Mouse (Mus musculus) cerebellum, postnatal 25 days (tissue): ENCODE results near the gene Stat5b.

Source experiments
- DNase-seq, 2 experiments: peaks; one replicate each; pipeline ENCODE4 v3.0.0; 2021; ENCODE audit warnings: mixed read lengths in 2 of 2

The Stat5b gene

DNA sequence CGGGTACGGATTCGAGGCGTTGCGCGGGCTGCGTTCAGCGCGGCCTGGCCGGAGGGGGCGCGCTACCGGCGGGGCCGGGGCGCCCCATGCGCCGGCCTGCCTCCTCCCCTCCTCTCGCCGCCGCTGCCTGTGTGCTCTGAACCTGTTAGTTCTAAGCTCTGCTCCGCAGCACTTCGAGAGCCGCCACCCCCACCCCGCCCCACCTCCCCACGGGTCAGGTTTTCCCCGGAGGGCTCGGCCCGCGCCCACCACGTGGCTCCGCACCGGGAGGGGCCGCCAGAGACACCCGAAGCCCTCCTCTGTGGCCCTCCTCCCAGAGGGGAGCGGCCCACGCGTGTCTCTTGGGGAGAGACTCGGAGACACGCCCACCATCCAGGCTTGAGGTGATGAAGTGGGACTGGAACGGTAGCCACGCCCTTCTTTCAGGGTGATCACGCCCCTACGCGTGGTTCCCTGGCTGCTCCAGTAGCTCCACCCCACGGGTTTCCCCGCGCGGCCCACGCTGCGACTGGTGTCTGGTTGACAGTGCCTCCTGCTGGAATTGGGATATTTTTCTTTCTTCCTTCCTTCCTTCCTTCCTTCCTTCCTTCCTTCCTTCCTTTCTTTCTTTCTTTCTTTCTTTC lies 90.8 kb downstream of the Stat5b start, which contains the start of gene Kcnh4:
Gene Kcnh4, minus strand, starts transcription at position 332 of the 623 bp plus-strand sequence.
- DNase-seq, result peak in 1 of 2 experiments; percentile 66

DNA sequence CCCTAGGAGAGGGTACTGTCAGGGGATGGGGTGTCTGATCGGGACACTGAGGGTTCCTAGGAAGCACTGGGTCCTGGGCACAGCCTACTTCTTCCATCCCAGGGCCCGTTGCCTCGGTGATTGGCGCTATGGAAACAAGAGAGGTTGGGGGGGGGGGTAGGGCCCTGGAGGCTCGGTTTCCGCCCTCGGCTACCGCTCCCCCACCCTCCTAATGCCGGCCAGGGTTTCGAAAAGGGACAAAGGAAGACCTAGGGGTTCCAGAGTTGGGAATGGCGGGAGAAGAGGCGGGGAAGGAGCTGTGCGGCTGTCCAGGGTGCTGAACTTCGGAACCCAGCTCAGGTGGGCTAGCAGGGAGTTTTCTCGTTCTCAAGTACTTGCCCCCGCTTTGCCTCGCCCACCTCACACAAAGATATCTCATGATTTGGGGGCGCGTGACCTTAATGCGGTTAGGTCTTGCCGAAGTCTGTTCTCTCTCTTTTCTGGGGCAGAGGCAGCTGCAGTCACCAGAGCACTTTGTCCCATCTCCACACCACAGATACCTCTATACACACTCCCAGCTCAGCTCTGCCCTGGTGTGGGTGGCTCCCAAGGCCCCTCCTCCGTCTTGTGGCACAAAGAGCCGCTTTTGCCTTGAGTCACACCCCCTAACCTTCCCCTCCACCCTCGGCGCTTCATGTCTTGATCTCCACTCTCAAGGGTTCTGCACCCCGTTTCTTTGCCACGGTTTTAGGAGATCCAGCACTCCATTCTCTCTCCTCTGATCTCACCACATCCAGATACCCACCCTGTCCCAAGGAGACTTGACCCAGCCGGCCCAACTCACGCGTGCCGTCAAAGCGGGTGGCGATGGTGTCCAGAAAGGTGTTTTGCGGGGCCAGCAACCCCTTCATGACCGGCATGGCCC lies 91.6 kb downstream of the Stat5b start:
- DNase-seq, result no peak

DNA sequence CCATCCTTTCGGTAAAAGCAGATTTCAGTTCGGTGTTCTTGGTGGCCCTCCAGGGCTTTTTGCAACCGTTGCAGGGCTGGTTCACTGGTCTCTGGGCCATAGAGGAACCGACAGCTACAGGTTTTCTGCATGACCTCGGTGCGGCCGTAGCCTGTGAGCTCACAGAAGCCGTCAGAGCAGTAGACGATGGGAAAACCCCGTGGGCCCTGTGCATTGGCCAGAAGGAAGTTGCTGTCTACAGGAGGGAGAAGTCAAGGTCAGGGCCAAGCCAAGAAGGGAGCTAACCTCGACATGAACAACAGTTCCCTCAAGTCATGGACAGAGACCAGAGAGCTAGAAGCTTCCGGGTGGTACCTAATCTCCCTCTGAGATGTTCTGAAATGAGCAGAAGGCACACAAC lies 93.0 kb downstream of the Stat5b start:
- no peak for DNase-seq

DNA sequence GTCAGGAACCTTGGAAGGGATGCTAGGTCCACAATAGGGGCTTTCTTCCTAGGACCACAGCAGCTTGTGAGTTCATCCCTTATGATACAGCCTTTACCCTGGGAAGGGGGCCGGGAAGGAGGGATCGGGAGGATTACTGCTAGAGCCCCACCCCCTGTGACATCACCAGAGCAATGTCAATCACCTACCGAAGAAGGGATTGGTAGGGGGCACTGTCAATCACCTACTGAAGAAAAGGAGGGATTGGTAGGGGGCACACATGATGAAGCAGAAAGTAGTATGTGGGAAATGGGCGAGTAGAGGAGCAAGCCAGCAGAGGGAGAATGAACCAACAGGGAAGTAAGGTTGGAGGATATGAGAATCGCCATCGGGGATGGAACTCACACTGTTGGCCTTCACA lies 94.0 kb downstream of the Stat5b start:
- DNase-seq, result no peak

DNA sequence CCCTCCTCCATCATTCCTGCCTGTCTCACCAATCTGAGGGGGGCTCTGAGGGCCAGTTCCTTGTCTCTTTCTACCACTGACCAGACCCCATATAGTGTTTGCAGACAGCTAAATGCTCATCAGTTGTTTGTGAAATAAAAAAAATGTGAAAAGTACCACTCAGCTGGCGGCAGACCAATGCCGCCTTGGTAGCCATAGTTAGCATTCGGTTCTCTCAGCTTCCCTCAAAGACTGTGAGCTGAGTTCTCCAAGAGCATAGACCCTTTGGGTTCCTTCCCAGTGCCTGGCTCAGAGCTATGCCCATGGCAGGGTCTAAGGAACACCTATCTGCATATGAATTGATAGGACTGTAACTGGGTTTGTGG lies 95.8 kb downstream of the Stat5b start:
- DNase-seq, result no peak

DNA sequence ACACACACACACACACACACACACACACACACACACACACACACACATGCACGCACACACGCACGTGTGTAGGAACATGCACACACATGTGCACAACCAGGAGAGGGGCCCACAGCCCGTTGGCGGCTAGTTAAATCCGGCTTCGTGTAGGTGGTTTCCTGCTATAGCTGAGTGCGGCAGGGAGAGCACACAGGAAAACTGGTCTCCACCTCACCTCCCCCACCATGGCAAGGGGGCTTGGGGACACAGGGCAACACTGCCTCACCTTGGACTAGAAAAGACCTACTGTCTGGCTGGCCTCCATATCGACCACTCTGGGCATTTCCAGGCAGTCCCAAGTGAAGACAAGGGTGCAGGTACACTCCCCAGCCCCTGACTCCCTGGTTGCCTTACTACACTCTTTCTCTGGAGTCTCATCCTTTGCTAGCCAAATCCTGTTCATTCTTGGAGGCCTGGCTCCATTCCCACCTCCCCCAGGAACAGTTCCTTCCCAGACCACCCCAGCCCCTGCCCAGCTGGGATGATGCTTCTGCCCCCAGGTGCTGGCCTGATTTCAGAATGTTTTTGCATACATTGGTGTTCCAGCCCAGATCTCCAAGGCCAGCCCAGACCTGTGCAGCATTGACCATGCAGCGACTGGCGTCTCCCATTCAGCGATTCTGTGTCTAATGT lies 96.4 kb downstream of the Stat5b start:
- no peak for DNase-seq

DNA sequence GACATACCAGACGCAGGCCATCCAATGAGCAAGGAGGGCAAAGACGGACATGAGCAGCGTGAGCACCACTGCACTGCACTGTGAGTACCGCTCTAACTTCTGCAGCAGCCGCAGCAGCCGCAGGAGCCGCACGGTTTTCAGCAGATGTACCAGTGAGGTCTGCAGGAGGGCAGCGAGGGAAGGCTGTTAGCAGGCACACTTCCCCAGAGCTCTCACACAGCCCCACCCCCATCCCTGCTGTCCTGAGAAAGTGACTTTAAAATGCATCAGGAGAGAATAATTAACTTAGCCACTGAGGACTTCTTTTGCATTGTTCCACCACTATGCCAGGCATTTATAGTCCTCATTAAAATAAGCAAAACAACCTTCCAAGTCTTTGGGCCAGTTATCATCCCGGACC lies 98.2 kb downstream of the Stat5b start:
- DNase-seq, result no peak

DNA sequence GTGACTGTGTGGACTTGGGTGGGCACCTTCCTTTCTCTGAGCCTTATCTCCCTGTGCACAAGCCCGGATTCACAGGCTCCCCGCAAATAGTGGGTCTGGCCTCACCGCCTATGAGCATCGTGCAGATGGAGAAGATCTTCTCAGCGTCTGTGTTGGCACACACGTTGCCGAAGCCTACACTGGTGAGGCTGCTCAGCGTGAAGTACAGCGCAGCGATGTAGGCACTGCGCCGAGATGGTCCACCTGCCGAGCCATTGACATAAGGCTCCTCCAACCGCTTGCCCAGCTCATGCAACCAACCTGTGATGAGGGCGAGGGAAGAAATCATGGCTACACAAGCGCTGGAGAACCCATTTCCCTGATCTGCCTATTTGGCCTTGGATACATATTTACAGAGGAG lies 100.4 kb downstream of the Stat5b start:
- DNase-seq, result no peak

DNA sequence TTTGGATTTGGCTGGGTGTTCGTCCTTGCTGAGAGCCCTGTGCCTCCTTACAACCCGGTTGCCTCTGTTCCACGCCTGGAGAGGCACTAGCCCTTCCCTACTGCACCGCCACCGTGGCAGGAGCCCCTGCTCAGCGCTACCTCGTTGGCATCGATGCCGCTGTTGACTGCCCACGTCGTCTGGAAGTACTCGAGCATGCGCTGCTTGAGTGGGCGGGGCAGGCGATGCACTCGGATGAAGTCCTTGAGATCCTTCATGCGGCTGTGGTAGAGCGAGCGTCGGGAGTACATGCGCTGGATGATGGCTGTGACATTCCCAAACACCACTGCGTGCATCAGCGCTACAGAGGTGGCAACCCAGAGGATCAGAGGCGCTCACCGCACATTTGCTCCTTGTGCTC lies 101.1 kb downstream of the Stat5b start:
- no peak for DNase-seq

DNA sequence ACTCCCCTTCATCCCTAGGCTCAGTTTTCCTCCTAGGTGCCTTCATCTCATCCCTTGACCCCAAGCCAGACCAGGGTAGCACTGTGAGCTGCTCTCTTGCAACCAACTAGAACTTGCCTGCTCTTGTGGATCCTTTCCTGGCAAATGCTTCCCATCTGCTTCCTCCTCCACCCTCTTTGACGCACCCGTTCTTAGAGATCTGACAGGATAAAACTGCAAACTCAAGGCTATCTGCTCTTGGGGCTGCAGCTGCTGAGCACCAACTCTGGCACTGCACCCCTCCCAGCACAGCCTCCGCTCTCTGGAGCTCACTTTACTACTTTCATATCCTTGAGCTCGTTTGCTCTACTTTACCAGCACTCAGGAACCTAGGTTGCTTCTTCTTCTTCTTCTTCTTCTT lies 101.9 kb downstream of the Stat5b start:
- no peak for DNase-seq

DNA sequence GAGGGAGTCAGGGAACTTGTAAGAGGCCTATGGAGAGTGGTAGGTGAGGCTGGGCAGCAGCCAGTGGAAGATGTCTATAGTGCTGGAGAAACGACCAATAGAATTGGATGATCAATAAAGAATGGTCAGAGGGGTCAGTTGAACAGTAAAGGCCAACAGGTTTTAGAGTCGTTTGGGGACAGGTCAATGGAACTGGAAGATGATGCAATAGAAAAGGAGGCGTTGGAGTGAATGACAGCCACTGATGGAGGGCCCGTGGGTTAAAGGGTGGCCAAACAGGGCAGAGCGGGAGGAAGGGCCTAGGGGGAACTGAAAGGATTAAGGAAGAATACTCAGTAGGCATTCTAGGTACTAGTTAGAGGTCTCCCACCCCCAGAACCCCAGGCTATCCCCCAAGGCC lies 103.4 kb downstream of the Stat5b start:
- no peak for DNase-seq

DNA sequence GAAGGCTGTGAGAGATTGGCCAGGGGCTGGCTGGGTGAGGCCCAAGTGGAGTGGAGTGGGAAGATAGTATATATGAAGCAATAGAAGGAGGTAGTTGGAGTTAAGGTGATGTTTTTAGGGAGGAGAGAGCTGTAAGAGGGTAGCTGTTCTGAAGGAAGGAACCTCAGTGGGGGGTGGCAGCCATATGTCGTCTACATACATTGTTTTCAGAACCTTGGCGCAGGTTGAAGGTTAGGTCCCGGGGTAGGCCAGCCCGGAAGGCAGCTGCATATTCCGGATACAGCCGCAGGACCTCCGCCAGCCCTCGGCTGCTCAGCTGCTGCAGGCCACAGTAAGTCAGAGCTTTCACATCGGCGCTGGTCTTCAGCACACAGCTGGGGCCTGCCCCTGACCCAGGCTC lies 104.0 kb downstream of the Stat5b start:
- no peak for DNase-seq

DNA sequence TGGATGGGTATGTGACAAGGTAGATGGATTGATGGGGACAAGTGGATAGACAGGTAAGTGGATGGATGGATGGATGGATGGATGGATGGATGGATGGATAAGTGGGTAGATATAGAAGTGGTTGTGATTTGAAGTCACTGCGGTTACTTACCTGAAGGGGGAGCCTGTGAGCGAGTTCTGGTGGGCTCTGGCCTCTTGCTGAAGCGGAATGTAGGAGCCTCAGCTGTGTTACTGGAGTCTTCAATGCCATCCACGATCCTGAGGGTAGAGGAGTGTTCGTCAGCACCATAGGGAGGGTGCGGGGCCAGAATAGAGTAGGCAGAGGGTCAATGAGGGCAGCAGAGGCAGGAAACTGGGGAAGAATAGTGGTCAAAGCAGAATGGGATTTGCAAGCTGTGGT lies 105.4 kb downstream of the Stat5b start:
- peak; percentile 63 to 74 for DNase-seq

DNA sequence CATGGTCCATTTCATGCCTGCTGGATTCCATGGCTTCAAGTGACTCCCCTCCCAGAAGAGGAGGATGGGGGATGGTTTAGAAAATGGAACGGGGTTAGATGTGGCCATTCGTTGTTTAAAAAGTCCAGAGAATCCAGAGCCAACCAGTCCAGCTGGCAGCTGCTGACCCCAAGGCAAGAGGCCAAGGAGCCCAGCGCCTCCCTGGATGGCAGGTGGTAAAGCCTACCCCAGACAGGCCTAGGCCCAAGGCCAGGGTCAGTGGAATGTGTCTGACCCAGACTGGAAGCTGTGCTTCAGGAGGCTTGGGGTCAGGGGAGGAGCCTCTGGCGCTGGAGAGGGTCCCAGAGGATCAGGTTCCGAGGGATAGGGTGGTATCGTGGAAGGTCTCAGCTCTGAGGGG lies 109.2 kb downstream of the Stat5b start:
- DNase-seq, result peak in 1 of 2 experiments; percentile 45

DNA sequence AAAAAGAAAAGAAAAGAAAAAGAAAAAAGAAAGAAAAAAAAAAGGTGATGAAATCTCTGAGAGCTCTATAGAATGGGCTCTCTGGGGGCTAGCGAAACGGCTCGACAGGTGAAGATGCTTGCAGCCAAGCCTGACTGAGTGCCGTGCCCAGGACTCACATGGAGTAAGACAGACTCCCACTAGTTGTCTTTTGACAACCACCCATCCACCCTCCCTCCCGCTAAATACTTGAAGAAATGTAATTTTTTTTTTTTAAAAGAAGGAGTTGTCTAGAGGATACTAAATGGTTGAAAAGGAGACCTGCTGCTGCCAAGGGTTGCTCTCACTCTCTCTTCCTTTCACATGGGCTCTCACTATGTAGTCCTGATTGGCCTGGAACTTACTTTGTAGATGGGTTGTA lies 111.8 kb downstream of the Stat5b start:
- DNase-seq, result no peak

DNA sequence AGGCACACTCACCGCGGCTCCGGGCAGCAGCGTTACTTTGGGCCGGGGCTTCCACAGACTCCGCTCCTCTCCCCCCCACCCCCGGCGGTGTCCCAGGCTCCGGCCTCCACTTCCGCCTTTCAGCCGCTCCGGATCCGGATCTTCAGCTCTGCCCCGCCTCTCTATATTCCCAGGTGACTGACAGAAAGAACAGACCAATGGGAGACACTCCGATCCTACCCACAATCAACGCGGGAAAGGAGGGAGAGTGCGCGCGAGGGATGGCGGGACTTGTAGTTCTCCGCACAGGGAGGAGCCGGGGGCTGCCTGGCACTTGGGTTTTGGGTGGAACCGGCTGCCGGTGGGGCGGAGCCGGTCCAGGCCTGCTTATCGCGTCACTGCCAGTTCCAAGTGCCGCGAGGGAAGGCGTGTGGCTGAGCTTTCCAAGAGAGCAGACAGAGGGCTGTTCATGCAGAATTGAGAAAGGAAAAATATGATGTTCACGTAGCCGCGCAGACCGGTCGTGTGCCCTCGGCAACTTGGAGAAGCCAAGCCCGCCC lies 112.4 kb downstream of the Stat5b start, which contains the start of gene Rab5c:
Gene Rab5c, minus strand, starts transcription at position 150 of the 539 bp plus-strand sequence.
- DNase-seq, result peak; percentile 98

DNA sequence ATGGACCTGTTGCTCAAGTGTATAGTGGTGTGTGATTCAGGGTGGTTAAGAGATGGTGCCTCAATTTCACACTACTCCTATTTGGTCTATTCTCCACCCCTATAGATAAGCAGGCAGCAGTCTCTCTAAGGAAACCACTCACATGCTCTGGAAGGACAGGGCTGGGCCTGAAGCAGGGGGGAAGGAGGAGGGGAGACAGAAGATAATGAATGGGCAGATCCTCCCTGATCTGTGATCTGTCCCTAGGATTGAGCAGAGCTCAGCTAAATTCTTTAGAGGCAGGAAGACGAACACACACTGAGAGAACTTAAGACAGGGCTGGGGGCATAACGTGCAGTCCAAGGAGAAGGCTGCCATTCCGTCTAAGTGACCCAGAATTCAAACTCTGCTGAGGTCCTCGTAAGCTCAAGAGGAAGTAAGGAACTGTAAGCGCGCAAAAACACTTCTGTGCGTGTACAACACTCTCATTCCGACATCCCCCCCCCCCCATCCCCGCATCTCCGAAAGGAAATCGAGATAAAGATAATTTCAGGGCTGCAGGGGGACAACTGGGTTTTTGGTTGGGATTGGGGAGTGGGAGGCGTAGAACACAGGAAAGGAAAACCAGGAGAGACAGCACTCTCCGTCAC lies 113.3 kb downstream of the Stat5b start:
- no peak for DNase-seq

DNA sequence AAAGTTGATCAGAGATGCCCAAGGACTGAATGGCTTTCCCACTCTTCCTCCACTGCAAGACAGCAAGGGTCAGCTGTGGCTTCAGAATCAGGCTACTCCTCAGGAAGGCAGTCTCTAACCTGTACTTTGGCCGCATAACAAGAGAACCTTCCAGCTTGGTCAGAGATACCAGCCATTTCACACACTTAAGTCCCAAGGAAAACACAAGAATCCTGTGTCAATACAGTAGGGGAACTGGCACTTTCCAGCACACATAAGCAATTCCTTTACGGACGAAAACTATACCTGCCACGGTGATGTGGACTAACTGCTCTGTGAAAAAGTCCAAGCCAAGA lies 113.8 kb downstream of the Stat5b start:
- no peak for DNase-seq

DNA sequence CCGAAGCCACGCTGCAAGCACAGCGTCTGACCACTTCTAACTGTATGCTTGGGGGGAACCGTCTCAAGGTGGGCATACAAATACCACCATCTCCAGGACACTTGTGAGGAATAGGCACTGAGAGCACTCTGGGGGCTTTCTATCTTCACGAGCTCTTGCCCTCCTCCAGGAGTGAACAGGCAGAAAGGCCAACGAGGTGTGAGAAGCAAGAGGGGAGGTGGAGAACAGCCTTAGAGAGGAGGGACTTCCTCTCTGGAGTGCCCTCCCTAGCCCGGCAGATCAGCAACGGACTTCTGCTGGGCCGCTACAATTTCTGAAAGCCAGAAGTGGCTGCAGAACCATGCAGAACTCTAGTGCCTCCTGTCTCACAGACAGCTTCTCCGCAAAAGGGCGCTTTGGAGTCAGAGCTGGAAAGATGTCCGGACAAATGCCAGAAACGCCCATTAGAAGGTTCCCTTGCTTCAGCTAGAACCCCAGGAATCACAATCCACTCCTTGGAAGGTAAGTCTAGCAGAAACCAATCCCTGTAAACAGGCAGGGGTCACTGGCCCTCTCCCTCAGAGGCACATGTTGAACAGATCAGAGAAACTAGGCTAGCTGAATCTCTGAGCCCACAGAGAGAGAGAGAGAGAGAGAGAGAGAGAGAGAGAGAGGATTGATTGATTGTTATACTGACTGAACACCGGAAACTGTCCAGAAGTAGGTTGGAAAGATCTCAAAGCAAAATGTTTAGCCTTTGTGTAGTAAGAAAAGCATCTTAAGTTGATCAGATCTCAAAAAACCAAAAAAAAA lies 114.4 kb downstream of the Stat5b start:
- no peak for DNase-seq

DNA sequence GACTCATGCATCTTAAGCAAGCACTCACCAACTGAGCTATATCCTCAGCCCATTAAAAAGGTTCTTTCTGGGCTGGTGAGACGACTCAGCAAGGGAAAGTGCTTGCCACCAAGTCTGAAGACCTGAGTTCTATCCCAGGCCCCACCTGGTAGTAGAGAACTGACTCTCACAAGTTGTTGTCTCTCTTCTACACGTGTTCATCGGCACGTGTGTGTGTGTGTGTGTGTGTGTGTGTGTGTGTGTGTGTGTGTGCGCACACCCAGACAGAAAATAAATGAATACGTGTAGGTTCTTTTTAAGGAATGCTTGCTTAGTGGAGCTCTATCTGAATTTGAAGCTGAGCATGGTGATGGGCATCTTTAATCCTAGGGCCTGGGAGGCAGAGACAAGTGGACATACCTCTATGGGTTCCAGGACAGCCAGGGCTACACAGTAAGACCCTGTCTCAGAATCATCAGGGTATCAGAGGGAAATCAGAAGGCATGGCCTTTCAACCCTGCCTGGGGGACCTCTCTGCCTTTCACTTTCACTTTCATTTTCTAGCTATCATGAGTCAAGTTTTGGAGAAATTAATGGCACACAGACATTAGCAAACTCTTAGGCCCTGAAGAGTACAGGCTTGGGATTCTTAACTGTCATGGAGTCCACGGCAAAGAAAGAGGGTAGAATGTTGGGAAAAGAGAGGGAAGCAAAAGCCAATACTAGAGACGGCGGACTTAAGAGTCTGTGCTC lies 115.2 kb downstream of the Stat5b start:
- no peak for DNase-seq
